Mouse (Mus musculus) forebrain, embryonic 15.5 days (tissue): ENCODE measurements around the gene Atp6v0a1. TPM values are rescaled to one million over a fixed set of nuclear protein-coding genes. Genes with fewer than 3 reads are reported as not detected.
A peak's percentile ranks its signal among the peaks of the same experiment; 100 is the strongest.

Experiments used
- ATAC-seq: fragments of 200-750 bp; cut with Nextera tagmentation; replicated peaks from 2 replicates; pipeline ENCODE4 v1.8.0; 2017; ENCODE audit warnings: mild to moderate bottlenecking, moderate TSS enrichment, moderate library complexity
- H3K27ac ChIP-seq: fragments of 300-500 bp; sonication (generic); replicated peaks from 2 replicates; pipeline ENCODE4 v1.5.1; 2015; ENCODE audit warnings: mild to moderate bottlenecking, inconsistent platforms
- H3K27me3 ChIP-seq: fragments of 300-500 bp; sonication (generic); 2 replicates; pipeline ENCODE4 v1.6.1; 2015; ENCODE audit warnings: inconsistent platforms
- H3K36me3 ChIP-seq: fragments of 300-500 bp; sonication (generic); 2 replicates; pipeline ENCODE4 v1.6.1; 2015; ENCODE audit warnings: mild to moderate bottlenecking, inconsistent platforms
- H3K4me1 ChIP-seq: fragments of 300-500 bp; sonication (generic); 2 replicates; pipeline ENCODE4 v1.6.1; 2015; ENCODE audit warnings: inconsistent platforms
- H3K4me2 ChIP-seq: fragments of 300-500 bp; sonication (generic); replicated peaks from 2 replicates; pipeline ENCODE4 v1.6.1; 2015; ENCODE audit warnings: mild to moderate bottlenecking, inconsistent platforms
- H3K4me3 ChIP-seq: fragments of 300-500 bp; sonication (generic); 2 replicates; pipeline ENCODE4 v1.5.1; 2015; ENCODE audit warnings: mild to moderate bottlenecking, inconsistent platforms
- H3K9ac ChIP-seq: fragments of 300-500 bp; sonication (generic); replicated peaks from 2 replicates; pipeline ENCODE4 v1.6.1; 2015; ENCODE audit warnings: mild to moderate bottlenecking, inconsistent platforms
- H3K9me3 ChIP-seq: fragments of 300-500 bp; sonication (generic); 2 replicates; pipeline ENCODE4 v1.6.1; 2016; ENCODE audit warnings: inconsistent platforms
- WGBS: fragments of 180-500 bp; shearing (Covaris S2); methylation state at CpG from one replicate; pipeline ENCODE4 v1.1.7; 2015; ENCODE audit warnings: mixed read lengths; 5-methylcytosine and 5-hydroxymethylcytosine counted together
- polyA plus RNA-seq: library from polyadenylated mRNA; unstranded; fragments of >200 nt; fragmentation: Nextera tagmentation; extraction: Ambion mirVana; gene quantifications from 2 replicates; pipeline ENCODE4 v1.2.1, GENCODE M21; 2015

Gene Atp6v0a1
- polyA plus RNA-seq, 1 experiment from 2014 or later, result 84.3 TPM

DNA sequence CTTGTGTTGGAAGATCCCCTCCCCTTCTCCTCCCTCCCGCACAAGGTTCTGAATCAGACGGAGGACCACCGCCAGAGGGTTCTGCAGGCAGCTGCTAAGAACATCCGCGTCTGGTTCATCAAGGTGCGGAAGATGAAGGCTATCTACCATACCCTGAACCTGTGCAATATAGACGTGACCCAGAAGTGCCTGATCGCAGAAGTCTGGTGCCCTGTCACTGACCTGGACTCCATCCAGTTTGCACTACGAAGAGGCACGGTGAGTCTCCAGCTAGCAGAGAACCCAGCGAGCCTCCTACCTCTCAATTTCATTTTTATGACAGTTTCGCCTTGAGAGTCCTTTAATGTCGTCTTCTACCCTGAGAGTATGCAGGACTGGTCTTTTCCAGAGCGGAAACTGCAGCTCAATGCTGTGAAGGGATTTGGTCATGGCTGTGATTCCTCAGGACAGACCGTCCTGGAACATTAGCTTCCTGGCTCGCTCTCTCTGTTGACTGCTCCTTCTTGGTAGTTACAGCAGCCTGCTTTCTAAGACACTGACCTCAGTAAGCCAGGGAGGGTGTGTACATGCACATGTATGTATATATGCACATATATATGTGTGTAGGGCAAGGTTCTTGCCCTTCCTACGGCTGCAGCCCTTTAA is 24.7 kb downstream of the Atp6v0a1 start:
- Histone ChIP-seq H3K27me3 (no peaks in the 10 kb centered on the region), H3K4me1 (no peaks in the 10 kb centered on the region), H3K36me3 (peaks cover 82% of the 10 kb centered on the region), H3K9me3 (no peaks in the 10 kb centered on the region), H3K4me2 (no peak overlapping the region), H3K9ac (no peak overlapping the region), H3K27ac (no peak overlapping the region), H3K4me3 (no peak overlapping the region)
- 94% methylated on average over 17 of the region's 17 CpGs for WGBS
- ATAC-seq, result no peak

DNA sequence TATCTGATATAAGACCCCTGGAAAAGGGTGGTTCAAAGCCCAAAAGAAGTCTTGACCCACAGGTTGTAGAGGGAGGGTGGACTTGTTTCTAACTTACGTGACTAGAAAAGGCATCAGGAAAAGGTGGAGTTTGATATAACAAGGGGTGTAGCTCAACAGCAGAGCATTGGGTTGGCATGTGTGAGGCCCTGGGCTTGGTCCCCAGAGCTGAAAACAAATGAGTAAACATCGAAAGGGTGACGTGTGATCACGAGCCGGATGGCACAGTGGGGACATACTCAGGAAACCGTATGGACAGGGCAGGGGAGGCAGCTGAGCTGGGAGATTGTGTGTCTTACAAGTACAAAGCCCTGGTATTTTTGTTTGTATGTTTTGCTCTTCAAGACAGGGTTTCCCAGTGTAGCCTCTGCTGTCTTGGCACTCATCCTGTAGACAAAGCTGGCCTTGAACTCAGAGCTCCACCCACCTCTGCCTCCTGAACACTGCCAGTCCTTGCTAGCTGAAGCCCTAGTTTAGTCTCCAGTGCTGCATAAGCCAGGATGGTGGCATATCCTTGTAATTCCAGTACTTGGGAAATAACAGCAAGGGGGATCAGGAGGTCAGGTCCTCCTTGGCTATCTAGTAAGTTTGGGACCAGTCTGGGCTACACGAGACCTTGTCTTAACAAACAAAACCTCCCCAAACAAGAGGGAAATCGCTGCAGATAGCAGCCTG is 25.5 kb downstream of the Atp6v0a1 start:
- Histone ChIP-seq H3K4me1 (no peaks in the 10 kb centered on the region), H3K27ac (no peak overlapping the region), H3K9ac (no peak overlapping the region), H3K9me3 (no peaks in the 10 kb centered on the region), H3K4me2 (no peak overlapping the region), H3K27me3 (no peaks in the 10 kb centered on the region), H3K4me3 (no peak overlapping the region), H3K36me3 (peaks cover 84% of the 10 kb centered on the region)
- 95% methylated on average over 8 of the region's 8 CpGs for WGBS
- no peak for ATAC-seq

DNA sequence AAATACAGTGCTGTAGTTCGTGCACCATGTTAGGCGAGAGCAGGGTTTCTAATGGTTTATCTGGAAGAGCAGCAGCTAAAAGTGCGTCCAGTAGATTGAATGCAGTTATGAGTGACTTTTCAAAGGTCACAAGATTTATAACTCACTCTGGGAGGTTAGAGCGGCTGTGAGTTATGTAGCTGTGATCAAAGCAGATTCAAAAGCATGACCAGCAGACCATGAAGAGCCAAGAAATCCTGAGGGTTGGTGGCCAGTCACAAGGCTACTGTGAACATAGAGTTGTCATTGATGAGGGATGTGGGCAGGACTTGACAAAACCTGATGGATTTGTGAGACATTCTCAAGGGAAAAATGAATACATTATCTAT is 26.1 kb downstream of the Atp6v0a1 start:
- Histone ChIP-seq H3K9me3 (no peaks in the 10 kb centered on the region), H3K9ac (no peak overlapping the region), H3K36me3 (peaks cover 84% of the 10 kb centered on the region), H3K4me2 (no peak overlapping the region), H3K4me1 (no peaks in the 10 kb centered on the region), H3K4me3 (no peak overlapping the region), H3K27me3 (no peaks in the 10 kb centered on the region), H3K27ac (no peak overlapping the region)
- no peak for ATAC-seq
- WGBS, result 92% methylated on average over 4 of the region's 4 CpGs

DNA sequence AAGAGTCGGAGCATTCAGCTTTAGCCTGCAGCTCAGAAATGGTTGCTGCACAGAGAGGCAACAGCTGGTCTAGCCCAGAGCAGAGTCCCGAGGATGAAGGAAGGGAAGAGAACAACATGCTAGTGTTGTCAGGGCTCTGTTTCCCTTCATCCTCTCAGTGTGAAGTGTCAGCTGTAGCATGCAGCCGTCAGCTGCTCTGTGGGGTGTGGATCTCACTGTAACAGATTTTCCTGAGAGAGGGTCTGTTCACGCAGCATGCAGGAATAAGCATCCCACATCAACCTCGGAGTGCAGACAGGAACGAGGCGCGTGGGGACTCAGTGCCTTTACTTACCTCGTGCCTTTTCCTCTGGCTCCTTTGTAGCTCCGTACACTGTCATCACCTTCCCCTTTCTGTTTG is 28.5 kb downstream of the Atp6v0a1 start:
- Histone ChIP-seq H3K4me3 (no peak overlapping the region), H3K4me2 (no peak overlapping the region), H3K36me3 (peaks cover 86% of the 10 kb centered on the region)

DNA sequence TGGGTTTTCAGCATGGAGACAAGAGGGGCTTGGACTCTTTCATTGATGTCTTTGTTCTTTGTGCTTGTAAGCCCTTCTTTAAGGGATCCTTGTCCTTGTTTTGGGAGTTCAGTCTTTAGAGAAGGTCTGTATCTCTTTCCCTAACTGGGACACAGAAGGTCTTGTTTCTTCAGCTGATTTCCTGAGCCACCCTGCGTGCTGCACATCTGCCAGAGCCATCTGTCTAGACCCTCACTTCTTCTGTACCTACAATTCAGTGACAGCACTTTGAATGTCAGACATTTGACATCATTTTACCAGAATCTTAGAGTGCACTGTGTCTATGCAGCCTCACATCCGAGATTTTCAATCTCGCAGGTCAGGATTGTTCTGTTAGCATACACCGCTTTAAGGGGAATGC is 36.6 kb downstream of the Atp6v0a1 start:
- Histone ChIP-seq H3K27me3 (no peaks in the 10 kb centered on the region), H3K9ac (no peak overlapping the region), H3K4me2 (no peak overlapping the region), H3K4me1 (no peaks in the 10 kb centered on the region), H3K36me3 (peaks cover 93% of the 10 kb centered on the region), H3K27ac (no peak overlapping the region), H3K9me3 (no peaks in the 10 kb centered on the region), H3K4me3 (no peak overlapping the region)
- no peak for ATAC-seq
- 88% methylated on average over 4 of the region's 4 CpGs for WGBS

More for the DNA sequence above, 28.5 kb downstream of the Atp6v0a1 start:
- H3K4me1 ChIP-seq, result no peaks in the 10 kb centered on the region
- 85% methylated on average over 10 of the region's 10 CpGs for WGBS
- H3K27ac ChIP-seq, result no peak overlapping the region
- no peaks in the 10 kb centered on the region for H3K9me3 ChIP-seq
- no peak for ATAC-seq
- no peaks in the 10 kb centered on the region for H3K27me3 ChIP-seq
- H3K9ac ChIP-seq, result no peak overlapping the region

DNA sequence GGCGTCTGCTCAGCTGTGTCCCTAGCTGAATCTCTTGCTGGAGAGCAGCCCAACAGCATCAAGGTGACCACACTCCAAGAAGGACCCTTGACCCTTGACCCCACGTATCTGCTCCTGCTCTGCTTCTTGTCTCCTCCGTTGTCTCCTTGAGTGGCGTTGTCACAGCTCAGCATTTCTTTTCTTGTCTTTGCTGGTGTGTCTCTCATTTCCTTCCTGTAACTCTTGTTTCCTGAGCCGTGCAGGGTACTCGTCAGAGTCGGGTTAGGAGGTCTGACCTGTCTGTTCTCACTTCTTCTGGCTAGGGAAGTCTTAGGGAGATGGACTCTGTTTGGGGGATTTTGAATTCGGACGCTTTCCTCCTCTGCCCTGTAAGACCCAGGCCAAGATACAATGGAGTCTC is 37.2 kb downstream of the Atp6v0a1 start:
- H3K4me1 ChIP-seq, result no peaks in the 10 kb centered on the region
- no peak overlapping the region for H3K27ac ChIP-seq
- H3K9ac ChIP-seq, result no peak overlapping the region
- H3K4me3 ChIP-seq, result no peak overlapping the region
- H3K27me3 ChIP-seq, result no peaks in the 10 kb centered on the region
- no peak overlapping the region for H3K4me2 ChIP-seq
- no peak for ATAC-seq
- WGBS, result 70% methylated on average over 9 of the region's 9 CpGs
- no peaks in the 10 kb centered on the region for H3K9me3 ChIP-seq
- H3K36me3 ChIP-seq, result peaks cover 92% of the 10 kb centered on the region

DNA sequence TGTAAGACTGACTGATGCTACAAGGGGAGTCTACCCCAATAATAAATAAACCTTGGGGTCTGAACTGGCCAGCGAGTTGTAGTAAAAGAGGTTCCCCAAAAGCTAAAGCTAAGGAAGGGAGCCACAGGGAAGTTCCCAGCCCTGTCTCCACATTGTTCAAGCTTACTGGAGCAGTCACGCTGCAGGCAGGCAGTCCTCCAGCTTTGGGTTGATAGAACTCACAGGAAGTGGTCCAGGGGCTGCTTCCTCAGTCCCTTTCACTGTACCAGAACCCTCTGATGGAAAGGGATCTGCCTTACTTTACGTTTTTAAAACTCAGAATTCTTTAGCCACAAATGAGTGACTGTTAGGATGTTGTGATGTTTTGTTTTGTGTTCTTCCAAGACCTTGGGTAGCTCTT is 38.2 kb downstream of the Atp6v0a1 start:
- H3K27me3 ChIP-seq, result no peaks in the 10 kb centered on the region
- H3K9me3 ChIP-seq, result no peaks in the 10 kb centered on the region
- WGBS, result 86% methylated on average over 3 of the region's 3 CpGs
- H3K36me3 ChIP-seq, result peaks cover 88% of the 10 kb centered on the region
- H3K4me3 ChIP-seq, result no peak overlapping the region
- no peak overlapping the region for H3K27ac ChIP-seq
- H3K4me1 ChIP-seq, result no peaks in the 10 kb centered on the region
- no peak overlapping the region for H3K9ac ChIP-seq
- ATAC-seq, result no peak
- no peak overlapping the region for H3K4me2 ChIP-seq

DNA sequence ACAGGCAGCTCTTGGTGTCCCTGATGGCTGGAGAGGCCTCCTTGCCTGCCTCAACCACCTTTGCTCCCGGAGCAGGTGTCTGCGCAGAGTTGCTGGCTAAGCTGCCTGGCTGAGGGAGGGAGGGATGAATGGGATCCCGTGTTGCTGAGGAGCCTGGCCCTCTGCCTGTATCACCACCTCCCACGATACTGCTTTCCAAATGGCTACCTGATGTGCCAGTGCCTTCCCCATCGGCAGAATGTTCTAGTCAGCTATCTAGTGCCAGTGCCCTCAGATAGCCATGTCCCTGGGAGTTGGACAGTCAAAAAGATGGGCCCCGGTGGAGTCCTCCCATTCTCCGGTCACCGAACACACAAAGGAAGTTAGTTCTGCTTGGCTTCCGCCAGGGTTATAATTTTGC is 41.1 kb downstream of the Atp6v0a1 start:
- Histone ChIP-seq H3K4me3 (no peak overlapping the region), H3K36me3 (peaks cover 81% of the 10 kb centered on the region), H3K9me3 (no peaks in the 10 kb centered on the region), H3K9ac (no peak overlapping the region), H3K4me1 (no peaks in the 10 kb centered on the region), H3K27ac (no peak overlapping the region), H3K27me3 (no peaks in the 10 kb centered on the region), H3K4me2 (no peak overlapping the region)
- 92% methylated on average over 9 of the region's 9 CpGs for WGBS
- ATAC-seq, result no peak

DNA sequence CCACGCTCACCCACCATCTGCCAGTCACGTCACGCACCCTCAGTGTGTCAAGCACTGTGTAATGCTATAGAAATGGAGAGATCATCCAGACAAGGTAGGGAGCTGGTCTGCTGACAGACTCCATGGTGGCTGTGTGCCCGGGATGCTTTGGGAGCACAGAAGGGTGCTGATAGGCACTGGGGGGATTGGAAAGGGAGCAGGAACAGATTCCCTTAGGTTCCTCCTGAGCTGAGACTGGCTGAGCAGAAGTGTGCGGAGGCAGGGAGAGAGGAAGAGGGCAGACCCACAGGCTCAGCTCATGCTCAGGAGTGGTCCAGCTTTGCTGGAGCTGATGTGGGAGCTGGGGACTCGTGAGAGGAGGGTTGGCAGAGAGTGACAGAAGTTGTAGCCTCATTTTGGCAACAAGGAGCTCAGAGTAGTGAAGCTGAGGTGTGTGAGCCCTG is 41.8 kb downstream of the Atp6v0a1 start:
- Histone ChIP-seq H3K9ac (no peak overlapping the region), H3K27ac (0 out of 2 replicates have a peak overlapping the region, but pooled peaks have one; percentile 18), H3K27me3 (no peaks in the 10 kb centered on the region), H3K4me3 (no peak overlapping the region), H3K9me3 (no peaks in the 10 kb centered on the region), H3K4me2 (no peak overlapping the region), H3K4me1 (no peaks in the 10 kb centered on the region), H3K36me3 (peaks cover 81% of the 10 kb centered on the region)
- ATAC-seq, result no peak
- 76% methylated on average over 6 of the region's 6 CpGs for WGBS

DNA sequence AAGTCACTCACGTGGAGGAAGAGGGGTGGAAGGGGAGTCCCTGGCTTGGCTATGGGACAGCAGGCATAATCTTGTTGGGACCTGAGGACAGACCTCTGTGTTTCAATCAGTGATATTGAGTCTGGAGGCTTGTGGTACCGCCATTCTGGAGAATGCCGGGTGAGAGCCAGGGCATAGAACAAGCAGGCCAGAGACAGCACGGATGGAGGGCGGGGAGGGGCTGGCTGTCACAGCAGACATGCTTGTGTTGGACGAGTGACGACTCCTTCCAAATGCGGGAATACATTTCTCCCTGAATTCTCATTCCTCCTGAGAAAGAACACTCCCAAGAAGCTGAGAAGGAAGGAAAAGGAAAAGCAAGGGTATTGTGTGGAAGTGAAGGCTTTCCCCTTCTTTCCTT is 42.4 kb downstream of the Atp6v0a1 start:
- no peak overlapping the region for H3K4me3 ChIP-seq
- H3K4me1 ChIP-seq, result no peaks in the 10 kb centered on the region
- 80% methylated on average over 8 of the region's 8 CpGs for WGBS
- no peak overlapping the region for H3K27ac ChIP-seq
- H3K4me2 ChIP-seq, result no peak overlapping the region
- no peak for ATAC-seq
- no peak overlapping the region for H3K9ac ChIP-seq
- H3K27me3 ChIP-seq, result no peaks in the 10 kb centered on the region
- H3K36me3 ChIP-seq, result peaks cover 81% of the 10 kb centered on the region
- H3K9me3 ChIP-seq, result no peaks in the 10 kb centered on the region

DNA sequence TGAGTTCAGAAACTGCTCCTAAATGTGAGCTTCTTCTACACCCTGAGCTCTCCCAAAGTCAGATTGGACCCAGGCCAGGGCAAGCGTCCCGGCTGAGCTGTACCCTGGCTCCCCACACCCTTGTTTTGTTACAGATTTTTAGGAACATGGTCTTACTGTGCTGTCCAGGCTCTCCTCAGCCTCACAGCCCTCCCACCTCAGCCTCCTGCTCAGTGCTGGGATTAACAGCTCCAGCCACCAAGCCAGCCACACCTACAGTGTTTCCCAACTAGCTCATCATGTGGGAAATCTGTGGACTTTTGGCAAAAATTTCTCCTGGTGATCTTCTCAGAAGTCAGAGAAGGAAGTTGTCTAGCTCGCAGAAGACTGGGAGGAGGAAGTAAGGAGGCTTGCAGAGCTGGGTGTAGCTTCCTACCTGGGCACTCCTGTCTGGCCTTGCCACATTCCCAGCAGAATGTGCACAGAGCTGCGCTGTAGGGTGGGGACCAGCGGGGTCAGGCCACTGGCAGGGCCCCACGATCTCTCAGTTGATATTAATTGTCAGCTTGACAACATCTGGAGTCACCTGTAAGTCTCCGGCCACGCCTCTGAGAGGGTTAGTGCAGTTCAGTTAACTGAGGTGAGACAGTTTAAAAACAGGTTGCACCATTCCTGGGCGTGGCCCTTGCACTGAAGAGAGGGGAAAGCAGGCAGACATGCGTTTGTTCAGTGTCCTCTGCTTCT is 43.7 kb downstream of the Atp6v0a1 start:
- no peak for ATAC-seq
- Histone ChIP-seq H3K9ac (no peak overlapping the region), H3K36me3 (peaks cover 77% of the 10 kb centered on the region), H3K27me3 (no peaks in the 10 kb centered on the region), H3K27ac (no peak overlapping the region), H3K4me1 (no peaks in the 10 kb centered on the region), H3K9me3 (no peaks in the 10 kb centered on the region), H3K4me3 (no peak overlapping the region), H3K4me2 (no peak overlapping the region)
- WGBS, result 93% methylated on average over 10 of the region's 10 CpGs

DNA sequence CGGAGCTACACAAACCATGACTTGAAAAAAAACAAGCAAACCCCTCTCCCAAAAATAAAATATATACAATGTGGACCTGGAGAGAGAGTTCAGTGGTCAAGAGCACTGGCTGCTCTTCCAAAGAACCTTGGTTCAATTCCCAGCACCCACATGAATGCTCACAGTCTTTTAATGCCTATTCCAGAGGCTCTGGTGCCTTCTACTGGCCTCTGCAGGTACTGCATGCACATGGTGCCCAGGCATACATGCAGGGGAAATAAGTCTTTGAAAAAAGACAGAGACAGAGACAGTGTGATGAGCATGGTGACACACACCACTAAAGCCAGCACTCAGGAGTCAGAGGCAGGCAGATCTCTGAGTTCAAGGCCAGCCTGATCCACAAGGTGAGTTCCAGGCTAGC is 44.7 kb downstream of the Atp6v0a1 start:
- Histone ChIP-seq H3K27ac (no peak overlapping the region), H3K4me2 (no peak overlapping the region), H3K36me3 (peaks cover 74% of the 10 kb centered on the region), H3K9ac (no peak overlapping the region), H3K9me3 (no peaks in the 10 kb centered on the region), H3K4me3 (no peak overlapping the region), H3K4me1 (no peaks in the 10 kb centered on the region), H3K27me3 (no peaks in the 10 kb centered on the region)
- WGBS, result 100% methylated on average over 1 of the region's 1 CpGs
- no peak for ATAC-seq
